Mouse (Mus musculus) liver, adult (tissue): ENCODE results near the gene Ets1.

ENCODE experiments used
- GATA4 ChIP-seq: IDR thresholded peaks from 2 replicates; pipeline ENCODE4 v1.6.1; 2014; ENCODE audit warnings: mild to moderate bottlenecking, low read length; ENCODE audit not compliant: insufficient replicate concordance

Ets1 gene

DNA sequence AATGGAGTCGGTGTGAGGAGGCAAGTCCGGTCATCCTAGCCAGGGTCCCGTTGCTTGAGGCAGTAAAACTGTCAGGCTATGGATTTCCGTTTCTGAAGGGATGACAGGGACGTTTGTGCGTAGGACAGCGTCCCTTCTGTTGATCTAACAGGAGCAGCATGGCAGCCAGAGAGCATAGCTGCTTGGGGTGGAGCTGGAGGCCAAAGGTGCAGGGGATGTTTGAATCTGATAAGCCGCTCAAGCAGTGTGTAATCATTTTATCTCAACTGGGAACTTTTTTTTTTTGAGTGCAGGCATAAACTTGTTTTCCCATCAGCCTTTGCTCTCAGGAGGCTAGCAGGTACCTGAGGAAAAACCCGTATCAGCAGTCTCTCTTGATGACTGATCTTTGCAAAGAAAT lies 95.8 kb downstream of the Ets1 start:
- TF ChIP-seq GATA4: 0 out of 2 replicates have a peak, but pooled peaks have one; percentile 52

DNA sequence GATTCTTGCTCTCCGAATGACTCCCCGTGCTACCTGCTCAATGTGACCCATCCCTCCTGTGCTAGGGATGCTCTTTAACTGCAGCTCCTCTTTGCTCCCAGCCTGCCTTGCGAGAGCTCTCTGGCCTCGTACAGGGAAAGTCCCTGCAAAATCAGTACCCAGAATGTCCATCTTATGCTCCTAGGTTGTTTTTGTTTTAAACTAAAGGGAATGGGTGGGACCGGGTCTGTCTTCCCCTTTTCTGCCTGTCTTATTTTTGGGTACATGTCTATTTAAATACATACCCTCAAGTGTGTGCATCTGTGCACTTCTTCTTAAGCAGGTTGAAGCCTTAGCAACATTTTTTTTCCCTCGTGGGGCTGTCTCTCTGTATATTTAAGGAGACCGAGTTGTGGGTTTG lies 99.0 kb downstream of the Ets1 start:
- no peak for TF ChIP-seq GATA4

DNA sequence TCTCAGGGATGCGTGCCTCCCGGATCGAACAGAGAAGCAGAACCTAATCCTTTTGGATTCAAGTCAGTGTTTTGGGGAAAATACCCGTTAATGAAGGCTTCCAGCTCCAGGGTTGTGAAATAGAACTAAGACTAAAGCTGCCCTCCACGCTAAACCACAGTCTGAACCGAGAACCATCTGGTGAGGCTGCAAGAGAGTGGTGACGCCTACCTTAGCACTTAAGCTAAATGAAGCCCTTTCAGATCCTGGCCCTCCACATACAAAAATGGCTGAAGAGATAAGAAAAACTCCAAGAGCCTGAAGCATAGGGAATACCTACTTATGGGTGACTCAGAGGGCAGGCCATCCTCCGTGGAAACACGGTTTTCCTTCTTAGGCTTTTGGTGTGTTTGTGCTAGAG lies 100.0 kb downstream of the Ets1 start:
- TF ChIP-seq GATA4: no peak

DNA sequence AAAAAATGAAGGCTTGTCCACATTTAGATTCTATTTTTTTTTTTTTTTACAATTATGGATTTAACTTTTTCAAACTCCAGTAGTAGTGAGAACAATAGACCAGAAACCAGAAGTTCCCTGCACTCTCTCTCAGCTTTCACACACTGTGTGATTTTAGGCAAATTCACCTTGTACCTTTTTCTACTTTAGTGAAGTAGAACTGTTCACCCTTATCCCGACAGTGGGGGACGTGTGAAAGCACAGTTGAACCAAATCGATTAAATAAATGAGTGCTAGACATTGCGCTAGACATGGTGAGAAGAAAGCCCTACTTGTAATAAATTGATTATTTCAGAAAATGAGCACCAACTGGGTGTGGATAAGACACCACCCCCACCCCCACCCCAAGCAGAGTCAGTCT lies 104.0 kb downstream of the Ets1 start:
- TF ChIP-seq GATA4: no peak

DNA sequence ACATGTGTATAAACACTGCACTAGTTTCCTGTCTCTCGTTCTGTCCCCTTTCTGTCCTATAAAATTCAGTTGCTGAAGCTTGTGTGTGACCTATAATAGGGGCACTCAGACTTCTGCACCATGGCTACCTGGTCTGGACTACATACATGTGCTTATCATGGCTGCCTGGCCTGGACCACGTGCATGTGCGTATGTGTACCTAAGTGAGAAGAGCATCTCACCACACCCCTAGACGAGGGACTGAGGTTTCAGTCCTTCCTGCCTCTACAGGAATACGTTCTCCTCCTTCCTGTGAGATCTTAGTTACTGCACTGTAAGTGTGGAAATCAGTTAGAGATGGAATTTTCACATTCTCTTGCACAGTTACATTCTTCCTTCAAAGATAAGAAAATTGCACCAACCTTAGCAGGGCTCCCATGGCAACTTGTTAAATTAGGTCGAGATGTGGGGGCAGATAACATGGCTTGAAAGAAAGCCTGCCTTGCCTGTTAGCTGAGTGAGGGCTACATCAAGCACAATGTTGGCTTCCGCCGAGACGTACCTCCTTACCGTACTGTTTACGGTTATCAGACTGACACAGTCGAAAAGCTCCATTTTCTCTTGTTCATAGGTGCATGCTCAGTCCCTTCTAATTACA lies 104.8 kb downstream of the Ets1 start:
- no peak for TF ChIP-seq GATA4

DNA sequence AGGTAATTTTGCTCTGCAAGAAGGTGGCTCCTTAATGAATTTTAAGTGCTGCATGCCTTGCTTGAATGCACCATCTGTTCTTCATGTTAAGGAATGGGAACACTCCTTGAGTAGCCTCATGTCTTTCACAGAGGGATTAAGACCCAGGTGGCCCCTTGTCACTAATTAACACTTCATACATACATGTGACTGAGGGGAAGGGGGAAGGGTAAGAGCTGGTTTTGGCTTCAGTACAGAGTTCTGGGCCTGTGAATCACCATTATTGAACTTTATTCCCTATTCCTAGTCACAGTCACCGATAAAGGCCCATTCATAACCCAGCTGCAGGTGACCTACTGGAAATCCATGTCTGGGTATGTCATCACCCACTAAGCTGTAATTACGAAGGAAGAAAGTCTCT lies 105.7 kb downstream of the Ets1 start:
- TF ChIP-seq GATA4: no peak

DNA sequence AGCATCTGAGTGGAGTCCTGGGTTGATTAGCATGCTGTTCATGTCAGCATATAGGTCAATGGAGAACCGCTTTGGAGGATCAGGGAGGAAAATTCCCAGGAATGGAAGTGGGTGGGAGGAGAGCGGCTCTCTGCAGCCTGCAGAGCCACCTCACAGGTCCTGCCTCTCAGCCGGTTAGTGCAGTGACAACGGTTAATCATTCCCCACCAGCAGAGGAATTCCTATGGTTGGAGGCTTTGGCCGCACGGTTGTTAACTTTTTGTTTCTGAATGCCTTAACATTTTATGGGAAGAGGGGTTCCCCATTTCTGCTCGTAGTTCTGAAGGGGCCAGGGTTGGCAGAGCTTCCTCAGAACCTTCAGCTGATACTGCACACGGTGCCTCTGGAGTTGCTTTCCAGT lies 107.1 kb downstream of the Ets1 start:
- TF ChIP-seq GATA4: no peak

DNA sequence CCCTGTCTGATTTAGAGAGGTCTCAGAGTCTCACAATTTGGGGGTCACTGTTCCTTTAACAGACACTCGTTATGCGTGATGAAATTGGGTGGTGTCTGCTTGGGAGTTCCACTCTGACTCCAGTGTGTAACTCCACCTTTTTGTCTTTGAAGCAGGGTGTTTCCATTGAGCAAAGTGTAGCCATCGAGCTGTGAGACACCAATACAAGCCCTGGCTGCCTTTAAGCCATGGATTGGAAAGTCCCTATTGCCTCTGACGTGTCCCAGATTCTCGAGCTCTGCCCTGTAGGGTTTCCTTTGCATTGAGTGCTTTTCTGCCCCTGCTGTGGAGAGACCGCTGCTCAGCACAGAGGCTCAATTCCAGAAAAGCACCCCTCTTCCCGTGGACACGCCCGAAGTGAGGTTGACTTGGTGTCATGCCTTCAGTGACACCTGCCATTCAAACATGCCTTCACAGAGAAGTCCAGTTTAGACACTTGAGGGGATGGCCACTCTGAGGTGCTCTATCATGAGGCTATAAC lies 107.7 kb downstream of the Ets1 start:
- TF ChIP-seq GATA4: no peak

DNA sequence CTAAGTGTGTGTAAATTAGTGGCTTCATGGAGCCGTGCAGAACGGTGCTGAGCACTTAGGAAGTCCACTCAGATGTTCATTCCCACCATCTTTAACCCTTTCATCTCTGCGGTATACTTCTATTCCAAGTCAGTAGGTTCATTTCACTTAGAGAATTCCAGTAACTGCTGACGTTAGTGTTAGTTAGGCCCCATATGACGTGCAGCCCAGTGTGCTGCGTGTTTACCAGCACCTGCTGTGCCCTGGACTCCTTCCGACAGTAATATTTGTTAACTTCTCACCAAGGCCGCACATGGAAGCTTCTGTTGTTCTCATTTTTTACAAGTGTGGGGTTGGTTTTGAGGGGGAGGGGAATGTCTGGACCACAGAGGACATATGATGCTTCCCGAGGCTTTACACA lies 108.3 kb downstream of the Ets1 start:
- no peak for TF ChIP-seq GATA4

DNA sequence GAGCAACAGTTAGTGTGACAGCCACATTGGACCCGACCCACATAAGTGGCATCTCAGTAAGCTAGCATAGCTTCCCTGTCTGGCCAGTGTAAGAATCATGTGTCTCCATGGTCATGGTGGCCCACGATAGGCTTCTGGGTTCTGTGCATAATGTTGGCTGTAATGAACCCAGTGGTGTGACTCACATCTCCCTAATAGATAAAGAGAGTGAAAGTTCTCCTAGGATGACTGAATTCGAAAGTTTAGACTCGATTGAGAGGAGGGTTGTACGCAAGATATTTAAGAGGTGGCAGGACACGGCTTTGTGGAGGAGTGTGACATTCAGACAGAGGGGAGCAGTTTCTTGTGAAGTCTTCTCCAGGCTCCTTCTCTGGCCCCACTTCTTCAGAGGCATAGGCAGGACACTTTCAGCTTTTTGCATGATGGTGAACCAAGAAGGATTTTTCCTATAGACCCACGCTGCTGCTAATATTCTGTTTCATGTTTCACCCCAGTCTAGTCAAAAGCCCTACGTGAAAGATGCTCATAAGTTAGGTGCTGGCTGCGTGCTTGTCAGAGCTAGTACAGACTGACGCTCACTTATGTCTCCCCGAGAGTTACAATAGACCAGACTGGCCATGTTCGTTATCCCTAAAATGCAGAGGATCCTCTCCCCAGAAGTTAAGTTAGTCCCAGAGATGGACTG lies 109.2 kb downstream of the Ets1 start:
- TF ChIP-seq GATA4: no peak

DNA sequence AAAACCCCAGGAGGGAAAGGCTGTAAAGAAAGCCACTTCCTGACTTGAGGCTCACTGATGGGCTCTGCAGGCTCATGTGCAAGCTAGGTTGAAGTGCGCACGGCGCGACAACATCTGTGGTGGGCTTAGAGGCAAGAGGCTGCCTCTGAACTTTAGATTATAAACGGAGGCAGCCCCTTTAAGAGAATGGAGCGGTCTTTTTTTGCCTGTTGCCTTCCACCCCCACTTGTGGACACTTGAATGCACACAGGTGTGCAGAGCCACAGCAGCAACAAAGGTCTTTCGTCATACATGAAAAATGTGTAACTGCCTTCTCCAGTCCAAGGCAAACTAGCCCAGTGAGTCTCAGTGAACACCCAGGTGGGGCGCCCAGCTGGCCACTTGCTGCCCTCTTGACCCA lies 110.0 kb downstream of the Ets1 start:
- TF ChIP-seq GATA4: no peak

DNA sequence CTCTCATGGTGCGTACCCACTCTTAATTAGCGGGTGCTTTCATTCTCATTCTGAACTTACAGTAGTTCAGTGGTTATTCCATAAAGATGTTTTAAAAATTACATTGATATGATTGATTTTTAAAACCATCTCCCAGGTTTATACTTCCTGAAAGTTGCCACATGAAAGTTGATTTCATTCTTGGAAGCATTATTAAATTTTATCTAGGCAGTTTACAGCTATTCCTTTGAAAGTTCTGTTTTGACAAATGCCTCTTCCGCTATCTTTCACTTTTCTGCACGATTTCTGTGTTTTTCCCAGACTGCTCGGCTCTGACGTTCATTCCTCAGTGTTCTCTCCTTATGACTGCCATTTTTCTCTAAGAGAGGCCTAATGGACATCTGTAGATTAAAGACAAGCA lies 110.6 kb downstream of the Ets1 start:
- no peak for TF ChIP-seq GATA4

DNA sequence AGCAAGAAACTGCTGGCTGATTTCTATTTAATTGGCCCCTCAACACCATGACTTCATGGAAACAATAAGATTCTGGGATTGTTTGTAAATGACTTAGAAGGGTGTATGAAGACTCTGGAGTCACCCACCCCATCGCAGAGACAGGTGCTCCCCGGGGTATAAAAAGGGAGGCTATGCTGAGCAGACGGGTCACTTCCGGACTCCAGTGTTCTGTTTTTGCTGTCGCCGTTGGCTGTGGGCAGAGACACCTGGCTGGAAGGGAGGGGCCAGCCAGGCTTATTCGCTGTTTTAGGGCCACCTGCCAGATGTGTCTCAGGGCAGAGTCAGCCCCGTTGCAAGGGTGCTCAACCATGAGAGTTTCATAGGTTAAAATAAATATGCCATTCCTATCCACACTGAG lies 111.6 kb downstream of the Ets1 start:
- no peak for TF ChIP-seq GATA4

DNA sequence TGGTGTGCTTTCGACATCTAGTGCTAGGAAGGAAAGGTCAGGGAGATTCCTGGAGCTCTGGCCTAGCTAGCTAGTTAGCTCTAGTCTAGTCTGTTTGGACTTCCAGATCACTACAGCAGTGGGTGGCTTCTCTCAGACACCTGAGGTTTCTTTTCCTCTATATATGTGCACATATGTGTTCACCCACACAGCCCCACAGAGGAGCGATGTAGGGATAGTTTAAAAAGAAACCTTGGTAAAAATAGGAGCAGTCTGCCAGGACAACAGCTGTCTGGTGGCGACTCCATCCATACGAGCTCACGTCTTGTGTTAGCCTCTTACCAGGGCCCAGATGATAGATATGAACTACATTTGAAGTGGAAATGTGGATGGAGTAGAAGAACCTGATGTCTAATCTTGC lies 112.5 kb downstream of the Ets1 start:
- no peak for TF ChIP-seq GATA4

DNA sequence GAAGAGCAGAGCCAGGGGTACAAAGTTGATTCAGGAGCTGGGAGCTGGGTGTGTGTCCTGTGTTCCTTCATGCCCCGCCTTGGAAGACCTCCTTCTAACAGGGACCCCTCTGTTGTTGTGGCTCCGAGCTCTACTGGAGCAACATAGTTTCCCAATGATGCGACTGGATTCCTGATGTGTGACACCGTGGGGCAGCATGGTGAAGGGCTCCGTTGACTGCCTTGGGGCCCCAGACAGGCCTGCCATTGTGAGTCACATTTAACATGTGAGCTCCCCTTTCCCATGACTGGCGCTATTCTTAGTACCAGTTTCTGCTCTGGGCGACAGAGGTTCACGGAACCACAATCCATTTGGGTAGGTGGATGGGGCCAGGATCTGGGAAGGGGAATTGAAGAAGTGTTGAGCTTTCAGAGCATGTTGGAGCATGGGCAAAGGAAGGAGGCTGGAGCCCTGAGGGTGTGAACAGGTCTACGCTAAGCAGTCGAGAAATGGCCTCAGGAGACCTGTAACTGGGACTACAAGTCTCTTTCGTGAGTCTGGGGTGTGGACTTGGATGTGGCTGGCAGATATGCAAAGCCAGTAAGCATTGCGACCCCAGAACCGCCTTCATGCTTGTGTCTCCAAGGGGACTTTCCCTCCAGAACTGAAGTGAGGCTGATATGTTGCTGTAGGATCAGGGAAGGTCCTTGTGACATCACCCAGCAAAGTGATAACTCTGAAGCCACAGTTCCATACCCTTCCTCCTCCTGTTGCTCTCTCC lies 113.9 kb downstream of the Ets1 start:
- no peak for TF ChIP-seq GATA4

DNA sequence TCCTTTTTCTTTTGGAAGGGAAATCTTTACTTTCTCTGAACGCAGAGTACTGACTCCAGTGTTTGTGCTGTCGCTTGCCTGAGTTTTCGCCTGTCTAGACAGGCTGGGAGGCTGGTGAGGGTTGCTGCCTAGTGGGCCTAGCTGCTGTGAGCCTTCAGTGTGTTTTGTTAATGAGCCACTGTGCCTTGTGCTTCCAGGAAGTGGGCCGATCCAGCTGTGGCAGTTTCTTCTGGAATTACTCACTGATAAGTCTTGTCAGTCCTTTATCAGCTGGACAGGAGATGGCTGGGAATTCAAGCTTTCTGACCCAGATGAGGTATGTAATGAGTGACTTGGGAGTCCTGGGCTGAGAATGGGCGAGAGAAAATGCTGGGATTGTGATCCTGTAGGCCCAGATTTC lies 116.6 kb downstream of the Ets1 start:
- TF ChIP-seq GATA4: peak; percentile 90; the same call in 1 of the 2 replicates
